Mouse (Mus musculus) testis, adult 2 months (tissue): ENCODE measurements around the gene Cmbl.

Experiments used
- CTCF ChIP-seq: fragments of 200-500 bp; IDR thresholded peaks from 2 replicates; pipeline ENCODE4 v1.5.1; 2012; ENCODE audit warnings: low read depth, mild to moderate bottlenecking, inconsistent platforms, low read length, moderate library complexity; ENCODE audit not compliant: control insufficient read depth, insufficient read depth, insufficient replicate concordance
- POLR2A ChIP-seq: fragments of 200-500 bp; IDR thresholded peaks from 2 replicates; pipeline ENCODE4 v1.6.1; 2012; ENCODE audit warnings: low read depth, mild to moderate bottlenecking, inconsistent platforms, low read length, moderate library complexity; ENCODE audit not compliant: control insufficient read depth

GRCm38 (mm10) chr15:31576076-31576475, 10.9 kb downstream of the Cmbl start:
- TF ChIP-seq POLR2A (no peak), CTCF (no peak)
